Mouse (Mus musculus) brown adipose tissue, adult 24 weeks (tissue): ENCODE measurements around the gene Sbf2. TPM values are rescaled to one million over a fixed set of nuclear protein-coding genes. Genes with fewer than 3 reads are reported as not detected.
"Not testable (repeated sequence)": the region's sequence is repeated elsewhere in the genome, so short reads cannot be mapped to it uniquely, and the experiment has no call there.

Source experiments
- H3K27ac ChIP-seq: fragments of 200-500 bp; replicated peaks from 2 replicates; pipeline ENCODE4 v1.5.1; 2012; ENCODE audit warnings: low read depth, mild to moderate bottlenecking, low read length
- H3K4me1 ChIP-seq: fragments of 200-500 bp; 2 replicates; pipeline ENCODE4 v1.6.1; 2012; ENCODE audit warnings: low read length, mixed read lengths; ENCODE audit not compliant: control insufficient read depth, insufficient read depth, insufficient read length
- H3K4me3 ChIP-seq: fragments of 200-500 bp; 2 replicates; pipeline ENCODE4 v1.5.1; 2012; ENCODE audit warnings: low read depth, mild to moderate bottlenecking, low read length, moderate library complexity; ENCODE audit not compliant: insufficient read depth
- polyA plus RNA-seq: library from polyadenylated mRNA; stranded (reverse); fragments of >200 nt; gene quantifications from 2 replicates; pipeline ENCODE4 v1.2.4, GENCODE M21; 2012; ENCODE audit not compliant: missing spikeins, insufficient read depth, insufficient read length

Sbf2 gene
- polyA plus RNA-seq, 1 experiment, result 16.6 TPM

- Histone ChIP-seq H3K4me1 (peaks cover 2% of the 10 kb centered on the region; the same call in 1 of the 2 replicates), H3K4me3 (no peak overlapping the region), H3K27ac (no peak overlapping the region)
Measured at GRCm38 (mm10) chr7:110624961-110625360, 10.2 kb upstream of the Sbf2 start.

GRCm38 (mm10) chr7:110624067-110624466, 9.3 kb upstream of the Sbf2 start:
- Histone ChIP-seq H3K27ac (no peak overlapping the region), H3K4me1 (peaks cover 2% of the 10 kb centered on the region; the same call in 1 of the 2 replicates), H3K4me3 (no peak overlapping the region)

GRCm38 (mm10) chr7:110619086-110619611, 4.4 kb upstream of the Sbf2 start:
- H3K4me1 ChIP-seq, result no peaks in the 10 kb centered on the region
- H3K4me3 ChIP-seq, result no peak overlapping the region
- H3K27ac ChIP-seq, result no peak overlapping the region

- Histone ChIP-seq H3K4me1 (peaks cover 5% of the 10 kb centered on the region), H3K27ac (no peak overlapping the region), H3K4me3 (no peak overlapping the region)
Measured at GRCm38 (mm10) chr7:110615792-110616191, 1.1 kb upstream of the Sbf2 start.

GRCm38 (mm10) chr7:110615151-110615631, 469 bp upstream of the Sbf2 start:
- H3K4me1 ChIP-seq, result peaks cover 5% of the 10 kb centered on the region
- peak overlapping the region; percentile 84 for H3K27ac ChIP-seq
- H3K4me3 ChIP-seq, result peak overlapping the region; percentile 91

- Histone ChIP-seq H3K27ac (peak overlapping the region; percentile 71), H3K4me3 (peak overlapping the region; percentile 91), H3K4me1 (peaks cover 5% of the 10 kb centered on the region)
Measured at GRCm38 (mm10) chr7:110613381-110614132, 1.2 kb downstream of the Sbf2 start.

- H3K4me1 ChIP-seq, result no peaks in the 10 kb centered on the region
- H3K4me3 ChIP-seq, result no peak overlapping the region
- H3K27ac ChIP-seq, result no peak overlapping the region
Measured at GRCm38 (mm10) chr7:110606906-110607305, 7.8 kb downstream of the Sbf2 start.

GRCm38 (mm10) chr7:110605476-110605875, 9.2 kb downstream of the Sbf2 start:
- H3K27ac ChIP-seq, result no peak overlapping the region
- 0 out of 2 replicates have a peak, but pooled peaks cover 2% of the 10 kb centered on the region for H3K4me1 ChIP-seq
- no peak overlapping the region for H3K4me3 ChIP-seq

GRCm38 (mm10) chr7:110597141-110597540, 17.6 kb downstream of the Sbf2 start:
- Histone ChIP-seq H3K4me1 (0 out of 2 replicates have a peak, but pooled peaks cover 2% of the 10 kb centered on the region), H3K27ac (no peak overlapping the region), H3K4me3 (no peak overlapping the region)

- not testable (repeated sequence) for H3K4me1 ChIP-seq, H3K27ac ChIP-seq, H3K4me3 ChIP-seq
Measured at GRCm38 (mm10) chr7:110593991-110594390, 20.7 kb downstream of the Sbf2 start.

GRCm38 (mm10) chr7:110587721-110588120, 27.0 kb downstream of the Sbf2 start:
- Histone ChIP-seq H3K4me3 (no peak overlapping the region), H3K4me1 (peaks cover 3% of the 10 kb centered on the region), H3K27ac (no peak overlapping the region)

GRCm38 (mm10) chr7:110585250-110585649, 29.5 kb downstream of the Sbf2 start:
- Histone ChIP-seq H3K4me1 (peaks cover 3% of the 10 kb centered on the region), H3K4me3 (no peak overlapping the region), H3K27ac (peak overlapping the region; percentile 40; the same call in 1 of the 2 replicates)

- Histone ChIP-seq H3K27ac (no peak overlapping the region), H3K4me1 (peaks cover 3% of the 10 kb centered on the region), H3K4me3 (no peak overlapping the region)
Measured at GRCm38 (mm10) chr7:110584159-110584558, 30.6 kb downstream of the Sbf2 start.

GRCm38 (mm10) chr7:110583705-110584104, 31.0 kb downstream of the Sbf2 start:
- peaks cover 3% of the 10 kb centered on the region for H3K4me1 ChIP-seq
- no peak overlapping the region for H3K27ac ChIP-seq
- H3K4me3 ChIP-seq, result no peak overlapping the region

GRCm38 (mm10) chr7:110565815-110566549, 48.7 kb downstream of the Sbf2 start:
- H3K4me1 ChIP-seq, result peaks cover 5% of the 10 kb centered on the region; the same call in 1 of the 2 replicates
- H3K4me3 ChIP-seq, result no peak overlapping the region
- no peak overlapping the region for H3K27ac ChIP-seq
